Mouse (Mus musculus) liver, embryonic 11.5 days (tissue): ENCODE results near the gene Bricd5. TPM values are rescaled to one million over a fixed set of nuclear protein-coding genes. Genes with fewer than 3 reads are reported as not detected.

Experiments
- ATAC-seq: fragments of 200-750 bp; cut with Nextera tagmentation; replicated peaks from 2 replicates; pipeline ENCODE4 v1.8.0; 2017; ENCODE audit warnings: moderate number of reproducible peaks, mild to moderate bottlenecking, moderate TSS enrichment, moderate library complexity; ENCODE audit not compliant: low FRiP score
- DNase-seq: peaks from one replicate; pipeline ENCODE4 v3.0.0-alpha.2; 2017; ENCODE audit warnings: low spot score
- H3K27ac ChIP-seq: fragments of 300-500 bp; sonication (generic); 2 replicates; pipeline ENCODE4 v1.5.1; 2014; ENCODE audit warnings: mild to moderate bottlenecking, low read depth, low read length, control low read depth
- H3K27me3 ChIP-seq: fragments of 300-500 bp; sonication (generic); replicated peaks from 2 replicates; pipeline ENCODE4 v1.6.1; 2014; ENCODE audit warnings: low read length, mixed read lengths; ENCODE audit not compliant: control insufficient read depth, insufficient read depth
- H3K36me3 ChIP-seq: fragments of 300-500 bp; sonication (generic); 2 replicates; pipeline ENCODE4 v1.6.1; 2014; ENCODE audit warnings: mild to moderate bottlenecking, low read length, moderate library complexity, mixed read lengths; ENCODE audit not compliant: control insufficient read depth, insufficient read depth
- H3K4me1 ChIP-seq: fragments of 300-500 bp; sonication (generic); replicated peaks from 2 replicates; pipeline ENCODE4 v1.6.1; 2014; ENCODE audit warnings: low read length, mixed read lengths; ENCODE audit not compliant: control insufficient read depth, insufficient read depth
- H3K4me2 ChIP-seq: fragments of 300-500 bp; sonication (generic); 2 replicates; pipeline ENCODE4 v1.6.1; 2014; ENCODE audit warnings: mild to moderate bottlenecking, control low read depth, moderate library complexity
- H3K4me3 ChIP-seq: fragments of 300-500 bp; sonication (generic); 2 replicates; pipeline ENCODE4 v1.5.1; 2014; ENCODE audit warnings: low read depth, low read length, control low read depth
- H3K9ac ChIP-seq: fragments of 300-500 bp; sonication (generic); 2 replicates; pipeline ENCODE4 v1.6.1; 2014; ENCODE audit warnings: low read depth, low read length, control low read depth
- H3K9me3 ChIP-seq: fragments of 300-500 bp; sonication (generic); 2 replicates; pipeline ENCODE4 v1.6.1; 2016; ENCODE audit warnings: low read length, inconsistent platforms, mixed read lengths; ENCODE audit not compliant: control insufficient read depth
- WGBS: fragments of 180-500 bp; shearing (Covaris S2); extraction: QIAGEN DNeasy Blood & Tissue Kit; methylation state at CpG from one replicate; pipeline ENCODE4 v1.1.7; 2014; 5-methylcytosine and 5-hydroxymethylcytosine counted together
- polyA plus RNA-seq: library from polyadenylated mRNA; unstranded; fragments of >200 nt; fragmentation: Nextera tagmentation; extraction: Ambion mirVana; gene quantifications from 2 replicates; pipeline ENCODE4 v1.2.1, GENCODE M21; 2014

Bricd5 gene
- polyA plus RNA-seq, 1 experiment from 2014 or later, result 0.25 TPM

DNA sequence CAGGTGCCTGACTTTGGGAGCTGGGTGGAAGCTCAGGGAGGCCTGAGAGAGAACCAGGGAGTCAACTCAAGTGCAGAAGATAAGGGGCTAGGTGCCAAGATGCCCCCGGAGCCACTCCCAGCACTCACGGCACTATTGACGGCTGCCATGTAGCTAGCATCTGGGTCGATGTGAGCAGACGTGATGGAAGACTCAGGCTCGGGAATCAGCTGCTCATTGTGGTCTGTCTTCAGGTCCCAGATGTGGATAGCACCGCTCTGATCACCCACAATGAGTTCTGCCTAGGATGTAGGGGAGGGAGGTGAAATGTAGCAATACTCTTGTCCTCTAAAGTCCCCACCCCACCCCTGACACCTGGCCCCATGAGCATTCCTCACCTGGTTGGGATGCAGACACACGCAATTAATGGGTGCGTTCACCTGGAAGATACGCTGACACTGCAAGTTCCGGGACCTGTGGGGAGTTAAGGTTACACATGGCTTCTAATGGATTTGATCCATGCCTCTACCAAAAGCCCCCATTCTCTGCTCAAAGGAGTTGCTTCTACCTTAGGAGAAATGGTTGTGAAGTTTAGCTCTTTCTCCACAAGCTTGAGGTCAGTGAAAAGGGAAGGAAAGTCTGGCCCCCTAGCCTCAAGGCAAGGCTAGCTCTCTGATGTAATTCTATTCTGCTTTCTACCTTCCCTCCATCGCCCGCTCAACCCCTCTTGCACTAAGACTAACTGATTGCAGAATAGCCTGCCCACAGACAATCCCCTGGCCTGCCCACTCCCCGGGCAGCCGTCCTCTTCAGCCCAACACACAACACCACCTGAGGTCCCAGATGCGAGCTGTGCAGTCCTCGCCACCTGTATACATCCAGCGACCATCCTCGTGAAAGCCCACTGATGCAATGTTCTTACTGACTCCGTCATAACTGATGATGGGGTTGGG, 3.6 kb downstream of the Bricd5 start:
- H3K4me3 ChIP-seq, result peak overlapping the region; percentile 84
- H3K4me2 ChIP-seq, result peak overlapping the region; percentile 87
- peaks cover 20% of the 10 kb centered on the region for H3K36me3 ChIP-seq
- H3K4me1 ChIP-seq, result peaks cover 21% of the 10 kb centered on the region
- 91% methylated on average over 20 of the region's 20 CpGs for WGBS
- H3K27ac ChIP-seq, result no peak overlapping the region
- H3K9ac ChIP-seq, result peak overlapping the region; percentile 92
- DNase-seq (no peak), ATAC-seq (no peak)
- H3K9me3 ChIP-seq, result no peaks in the 10 kb centered on the region
- no peaks in the 10 kb centered on the region for H3K27me3 ChIP-seq

GRCm38 (mm10) chr17:24477985-24478600, 4.4 kb downstream of the Bricd5 start:
- ATAC-seq (no peak), DNase-seq (no peak)
- WGBS, result 54% methylated on average over 11 of the region's 11 CpGs
- Histone ChIP-seq H3K9me3 (no peaks in the 10 kb centered on the region), H3K4me3 (peak overlapping the region; percentile 84), H3K36me3 (peaks cover 17% of the 10 kb centered on the region), H3K4me1 (peaks cover 14% of the 10 kb centered on the region), H3K9ac (peak overlapping the region; percentile 92), H3K27ac (peak overlapping the region; percentile 90; the same call in 1 of the 2 replicates), H3K4me2 (peak overlapping the region; percentile 87), H3K27me3 (no peaks in the 10 kb centered on the region)

DNA sequence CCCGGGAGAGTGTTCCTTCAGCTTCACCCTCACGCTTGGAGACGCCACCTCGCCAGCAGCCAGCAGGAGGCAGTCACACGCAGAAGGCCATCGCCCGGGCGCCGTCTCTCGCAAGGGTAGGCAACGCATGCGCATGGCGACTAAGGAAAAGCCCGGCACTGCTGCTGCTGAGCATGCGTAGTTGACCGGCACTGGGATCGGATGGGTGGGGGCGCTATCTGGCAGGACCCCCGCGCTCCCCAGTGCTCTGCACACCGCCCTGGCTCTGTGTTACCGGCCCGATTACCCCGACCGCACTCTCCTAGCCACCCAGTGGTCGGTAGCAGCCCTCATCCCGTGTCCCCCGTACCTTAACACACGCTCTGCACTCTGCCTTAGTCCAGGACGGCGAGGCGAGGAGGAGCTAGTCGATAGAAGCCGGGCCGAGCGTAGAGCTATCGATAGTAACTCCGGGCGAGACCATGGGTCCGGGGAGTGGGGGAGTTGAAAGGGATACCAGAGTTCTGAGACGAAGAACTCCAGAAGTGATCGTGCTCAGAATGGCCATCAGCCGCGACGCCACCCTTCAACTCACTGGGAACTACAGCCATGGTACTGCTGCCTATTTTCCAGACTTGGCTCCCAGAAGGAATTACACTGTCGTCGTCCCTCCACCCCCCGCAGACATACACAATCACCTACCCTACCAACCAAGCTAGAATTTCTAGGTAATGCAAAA, 5.1 kb downstream of the Bricd5 start, which contains the start of gene Mlst8:
TSS of gene Mlst8 (minus strand) at position 416 of the 718 bp plus-strand sequence.
- peak; percentile 97 for DNase-seq
- peak; percentile 93 for ATAC-seq
- Histone ChIP-seq H3K36me3 (peaks cover 14% of the 10 kb centered on the region), H3K4me2 (peak within 1 kb of the TSS; percentile 87), H3K4me3 (peak within 1 kb of the TSS; percentile 84), H3K9ac (peak within 1 kb of the TSS; percentile 92), H3K27ac (peak within 1 kb of the TSS; percentile 90), H3K4me1 (peaks cover 13% of the 10 kb centered on the region), H3K27me3 (no peaks in the 10 kb centered on the region), H3K9me3 (no peaks in the 10 kb centered on the region)
- WGBS, result under 1% methylated on average over 48 of the region's 48 CpGs

GRCm38 (mm10) chr17:24479431-24479830, 5.7 kb downstream of the Bricd5 start:
- Histone ChIP-seq H3K4me2 (peak overlapping the region; percentile 87), H3K9ac (peak overlapping the region; percentile 39), H3K36me3 (peaks cover 13% of the 10 kb centered on the region), H3K27ac (peak overlapping the region; percentile 64; the same call in 1 of the 2 replicates), H3K4me1 (peaks cover 13% of the 10 kb centered on the region), H3K27me3 (no peaks in the 10 kb centered on the region), H3K9me3 (no peaks in the 10 kb centered on the region), H3K4me3 (peak overlapping the region; percentile 84)
- DNase-seq (no peak), ATAC-seq (no peak)
- 28% methylated on average over 1 of the region's 1 CpGs for WGBS

GRCm38 (mm10) chr17:24480201-24480826, 6.6 kb downstream of the Bricd5 start:
- H3K4me2 ChIP-seq, result peak overlapping the region; percentile 87
- peaks cover 9% of the 10 kb centered on the region for H3K36me3 ChIP-seq
- DNase-seq (no peak), ATAC-seq (no peak)
- H3K4me1 ChIP-seq, result peaks cover 14% of the 10 kb centered on the region
- no peaks in the 10 kb centered on the region; the same call in 1 of the 2 replicates for H3K27me3 ChIP-seq
- 0 out of 2 replicates have a peak overlapping the region, but pooled peaks have one; percentile 3 for H3K9ac ChIP-seq
- peak overlapping the region; percentile 16; the same call in 1 of the 2 replicates for H3K27ac ChIP-seq
- WGBS, result 54% methylated on average over 3 of the region's 3 CpGs
- H3K4me3 ChIP-seq, result no peak overlapping the region
- H3K9me3 ChIP-seq, result no peaks in the 10 kb centered on the region

DNA sequence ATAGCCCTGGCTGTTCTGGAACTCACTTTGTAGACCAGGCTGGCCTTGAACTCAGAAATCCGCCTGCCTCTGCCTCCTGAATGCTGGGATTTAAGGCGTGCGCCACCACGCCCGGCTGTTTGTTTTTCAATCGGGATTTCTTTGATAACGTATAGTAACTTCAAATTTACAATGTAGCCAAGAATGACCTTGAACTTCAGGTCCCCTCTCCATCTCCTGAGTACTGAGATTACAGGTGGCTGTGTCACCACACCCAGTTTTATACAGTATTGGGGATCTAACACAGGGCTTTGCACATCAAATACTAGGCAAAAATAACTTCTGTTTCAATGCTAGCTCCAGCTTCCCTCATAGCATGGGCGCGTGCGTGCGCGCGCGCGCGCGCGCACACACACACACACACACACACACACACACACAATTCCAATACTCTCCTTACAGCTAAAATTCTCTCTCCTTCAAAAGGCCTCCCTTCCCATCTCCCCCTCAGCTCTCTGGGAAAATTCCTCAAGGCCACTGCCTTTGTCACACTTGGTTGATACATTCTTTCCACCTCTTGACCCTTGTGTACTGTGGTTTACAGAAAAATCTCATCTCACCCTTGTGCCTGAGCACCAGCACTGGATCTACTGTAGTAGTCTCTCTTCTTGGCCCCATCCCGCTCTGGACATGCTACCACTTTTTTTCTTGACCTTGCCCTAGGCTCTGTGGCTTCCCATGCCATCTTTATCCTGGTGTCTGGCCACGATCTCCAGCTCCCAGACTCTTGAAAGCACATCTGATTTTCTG, 7.5 kb downstream of the Bricd5 start:
- WGBS, result 90% methylated on average over 20 of the region's 20 CpGs
- DNase-seq, result no peak

DNA sequence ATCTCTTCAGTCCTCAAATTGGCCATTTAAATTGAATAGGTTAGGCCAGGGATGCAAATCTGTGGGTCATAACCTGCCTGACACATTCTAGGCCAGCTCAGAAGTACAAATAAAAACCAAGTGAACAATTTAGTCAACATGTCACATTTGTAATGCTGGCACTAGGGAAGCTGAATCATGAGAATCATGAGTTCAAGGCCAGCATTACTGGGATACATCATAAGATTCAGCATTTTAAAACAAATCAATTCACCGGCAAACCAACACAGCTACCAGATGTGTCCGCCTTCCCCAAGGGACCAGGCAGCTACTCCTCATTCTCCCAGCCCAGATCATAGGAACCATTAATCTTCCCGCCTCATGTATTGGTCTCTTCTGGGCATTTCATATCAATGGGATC, 9.8 kb downstream of the Bricd5 start:
- DNase-seq (no peak), ATAC-seq (no peak)
- Histone ChIP-seq H3K9ac (no peak overlapping the region), H3K4me2 (no peak overlapping the region), H3K4me3 (no peak overlapping the region), H3K4me1 (peaks cover 9% of the 10 kb centered on the region), H3K27ac (no peak overlapping the region), H3K36me3 (no peaks in the 10 kb centered on the region), H3K27me3 (peaks cover 20% of the 10 kb centered on the region), H3K9me3 (no peaks in the 10 kb centered on the region)
- 86% methylated on average over 3 of the region's 3 CpGs for WGBS

More for the DNA sequence above, 7.5 kb downstream of the Bricd5 start:
- Histone ChIP-seq H3K36me3 (peaks cover 9% of the 10 kb centered on the region), H3K27me3 (no peaks in the 10 kb centered on the region; the same call in 1 of the 2 replicates), H3K4me1 (peaks cover 15% of the 10 kb centered on the region), H3K4me3 (no peak overlapping the region), H3K9me3 (no peaks in the 10 kb centered on the region), H3K9ac (no peak overlapping the region), H3K27ac (no peak overlapping the region), H3K4me2 (no peak overlapping the region)
- no peak for ATAC-seq
